Mouse (Mus musculus) MEL (cell line): ENCODE results near the gene Gatad2b. TPM values are rescaled to one million over a fixed set of nuclear protein-coding genes. Genes with fewer than 3 reads are reported as not detected.

Source experiments
- DNase-seq: peaks from one replicate; pipeline ENCODE4 v3.0.0; 2011; ENCODE audit warnings: low read depth, low spot score
- H3K27ac ChIP-seq: 2 replicates; pipeline ENCODE4 v1.5.1; 2012; ENCODE audit warnings: low read depth, mild to moderate bottlenecking, control low read depth, low read length, moderate library complexity; ENCODE audit not compliant: control insufficient read depth
- H3K27me3 ChIP-seq, 2 experiments: fragments of 150-350 bp in 1 of 2; sonication (generic) in 1 of 2; 2 replicates each; pipeline ENCODE4 v1.6.1; 2012; ENCODE audit warnings: low read length in 2 of 2, mild to moderate bottlenecking in 2 of 2, improper control_type of control experiment in 1 of 2, moderate library complexity in 1 of 2; ENCODE audit not compliant: insufficient read depth in 2 of 2, control insufficient read depth in 1 of 2
- H3K36me3 ChIP-seq, 2 experiments: 2 replicates each; pipeline ENCODE4 v1.6.1; 2012 to 2014; ENCODE audit warnings: low read length in 2 of 2, improper control_type of control experiment in 1 of 2, inconsistent platforms in 1 of 2, mild to moderate bottlenecking in 1 of 2; ENCODE audit not compliant: insufficient read depth in 2 of 2, control insufficient read depth in 1 of 2
- H3K4me1 ChIP-seq, 2 experiments: fragments of 150-350 bp in 1 of 2; sonication (generic) in 1 of 2; 2 replicates each; pipeline ENCODE4 v1.6.1; 2012; ENCODE audit warnings: low read length in 2 of 2, improper control_type of control experiment in 1 of 2, mild to moderate bottlenecking in 1 of 2; ENCODE audit not compliant: insufficient read depth in 2 of 2, control insufficient read depth in 1 of 2
- H3K4me3 ChIP-seq, 2 experiments: fragments of 150-350 bp in 1 of 2; sonication (generic) in 1 of 2; 2 replicates each; pipeline ENCODE4 v1.5.1; 2012; ENCODE audit warnings: low read depth in 2 of 2, low read length in 2 of 2, mild to moderate bottlenecking in 2 of 2, moderate library complexity in 2 of 2, control low read depth in 1 of 2, improper control_type of control experiment in 1 of 2; ENCODE audit not compliant: control insufficient read depth in 1 of 2, insufficient read depth in 1 of 2
- H3K79me2 ChIP-seq: 2 replicates; pipeline ENCODE4 v1.6.1; 2012; ENCODE audit warnings: mild to moderate bottlenecking, low read length, moderate library complexity; ENCODE audit not compliant: control insufficient read depth, poor library complexity, insufficient read depth
- H3K9ac ChIP-seq: 2 replicates; pipeline ENCODE4 v1.6.1; 2012; ENCODE audit warnings: low read depth, mild to moderate bottlenecking, control low read depth, low read length, moderate library complexity; ENCODE audit not compliant: control insufficient read depth, poor library complexity, severe bottlenecking
- H3K9me3 ChIP-seq: fragments of 150-350 bp; sonication (generic); replicated peaks from 2 replicates; pipeline ENCODE4 v1.6.1; 2012; ENCODE audit warnings: mild to moderate bottlenecking, low read length, improper control_type of control experiment, moderate library complexity; ENCODE audit not compliant: insufficient read depth
- BHLHE40 ChIP-seq: IDR thresholded peaks from 2 replicates; pipeline ENCODE4 v1.6.1; 2012; ENCODE audit warnings: low read depth, mild to moderate bottlenecking, inconsistent platforms, low read length, improper control_type of control experiment, borderline replicate concordance
- CHD1 ChIP-seq: IDR thresholded peaks from 2 replicates; pipeline ENCODE4 v1.6.1; 2012; ENCODE audit warnings: low read depth, mild to moderate bottlenecking, inconsistent platforms, low read length, improper control_type of control experiment
- CHD2 ChIP-seq: IDR thresholded peaks from 2 replicates; pipeline ENCODE4 v1.6.1; 2011; ENCODE audit warnings: low read length, improper control_type of control experiment
- CTCF ChIP-seq, 3 experiments: IDR thresholded peaks in 2 of 3; conservative IDR thresholded peaks in 1 of 3; 2 replicates each; pipeline ENCODE4 v1.5.1; 2011 to 2012; ENCODE audit warnings: low read length in 3 of 3, low read depth in 2 of 3, mild to moderate bottlenecking in 2 of 3, improper control_type of control experiment in 1 of 3, inconsistent platforms in 1 of 3, mixed read lengths in 1 of 3, moderate library complexity in 1 of 3; ENCODE audit not compliant: control insufficient read depth in 1 of 3, insufficient read depth in 1 of 3, poor library complexity in 1 of 3, severe bottlenecking in 1 of 3
- E2F4 ChIP-seq: IDR thresholded peaks from 2 replicates; pipeline ENCODE4 v1.6.1; 2011; ENCODE audit warnings: low read depth, low read length, improper control_type of control experiment, borderline replicate concordance
- EP300 ChIP-seq, 2 experiments: IDR thresholded peaks; 2 replicates each; pipeline ENCODE4 v1.6.1; 2011; ENCODE audit warnings: improper control_type of control experiment in 2 of 2, low read length in 2 of 2, low read depth in 1 of 2, mild to moderate bottlenecking in 1 of 2
- ETS1 ChIP-seq: IDR thresholded peaks from 2 replicates; pipeline ENCODE4 v1.6.1; 2012; ENCODE audit warnings: low read depth, mild to moderate bottlenecking, inconsistent platforms, low read length, improper control_type of control experiment, moderate library complexity
- GABPA ChIP-seq: IDR thresholded peaks from 2 replicates; pipeline ENCODE4 v1.6.1; 2012; ENCODE audit warnings: low read depth, mild to moderate bottlenecking, inconsistent platforms, low read length, improper control_type of control experiment, moderate library complexity
- GATA1 ChIP-seq: IDR thresholded peaks from 2 replicates; pipeline ENCODE4 v1.6.1; 2011; ENCODE audit warnings: low read depth, low read length, improper control_type of control experiment
- HCFC1 ChIP-seq: IDR thresholded peaks from 2 replicates; pipeline ENCODE4 v1.6.1; 2012; ENCODE audit warnings: low read depth, mild to moderate bottlenecking, inconsistent platforms, low read length, improper control_type of control experiment, moderate library complexity
- JUND ChIP-seq: IDR thresholded peaks from 2 replicates; pipeline ENCODE4 v1.6.1; 2011; ENCODE audit warnings: low read depth, mild to moderate bottlenecking, improper control_type of control experiment, low read length
- KAT2A ChIP-seq: conservative IDR thresholded peaks from 2 replicates; pipeline ENCODE4 v1.6.1; 2012; ENCODE audit warnings: low read depth, low read length, improper control_type of control experiment, inconsistent platforms
- MAFK ChIP-seq: IDR thresholded peaks from 2 replicates; pipeline ENCODE4 v1.6.1; 2011; ENCODE audit warnings: low read depth, mild to moderate bottlenecking, low read length, improper control_type of control experiment, borderline replicate concordance
- MAX ChIP-seq: IDR thresholded peaks from 2 replicates; pipeline ENCODE4 v1.6.1; 2011; ENCODE audit warnings: low read length, improper control_type of control experiment
- MAZ ChIP-seq: IDR thresholded peaks from 2 replicates; pipeline ENCODE4 v1.6.1; 2012; ENCODE audit warnings: low read depth, mild to moderate bottlenecking, inconsistent platforms, low read length, improper control_type of control experiment
- MEF2A ChIP-seq: IDR thresholded peaks from 2 replicates; pipeline ENCODE4 v1.6.1; 2014; ENCODE audit warnings: low read depth, mild to moderate bottlenecking, inconsistent platforms, low read length, improper control_type of control experiment; ENCODE audit not compliant: poor library complexity, insufficient replicate concordance, severe bottlenecking; ENCODE audit errors: extremely low read depth
- MXI1 ChIP-seq: IDR thresholded peaks from 2 replicates; pipeline ENCODE4 v1.6.1; 2011; ENCODE audit warnings: mild to moderate bottlenecking, low read depth, low read length, improper control_type of control experiment
- MYB ChIP-seq: IDR thresholded peaks from 2 replicates; pipeline ENCODE4 v1.6.1; 2011; ENCODE audit warnings: mild to moderate bottlenecking, low read depth, low read length, improper control_type of control experiment
- NELFE ChIP-seq: IDR thresholded peaks from 2 replicates; pipeline ENCODE4 v1.6.1; 2011; ENCODE audit warnings: low read depth, low read length, improper control_type of control experiment
- POLR2AphosphoS5 ChIP-seq: IDR thresholded peaks from 2 replicates; pipeline ENCODE4 v1.6.1; 2012; ENCODE audit warnings: low read depth, borderline replicate concordance, mild to moderate bottlenecking, inconsistent platforms, low read length, moderate library complexity, mixed read lengths
- RAD21 ChIP-seq: IDR thresholded peaks from 2 replicates; pipeline ENCODE4 v1.6.1; 2011; ENCODE audit warnings: mild to moderate bottlenecking, low read depth, low read length, improper control_type of control experiment
- RCOR1 ChIP-seq: IDR thresholded peaks from 2 replicates; pipeline ENCODE4 v1.6.1; 2012; ENCODE audit warnings: low read depth, mild to moderate bottlenecking, inconsistent platforms, low read length, improper control_type of control experiment
- SIN3A ChIP-seq: IDR thresholded peaks from 2 replicates; pipeline ENCODE4 v1.6.1; 2012; ENCODE audit warnings: low read length, improper control_type of control experiment, inconsistent platforms
- TAL1 ChIP-seq: IDR thresholded peaks from 2 replicates; pipeline ENCODE4 v1.6.1; 2012; ENCODE audit warnings: mild to moderate bottlenecking, inconsistent platforms, low read length, moderate library complexity, mixed read lengths
- TBP ChIP-seq: IDR thresholded peaks from 2 replicates; pipeline ENCODE4 v1.8.0; 2011; ENCODE audit warnings: low read depth, low read length, improper control_type of control experiment
- TCF12 ChIP-seq: IDR thresholded peaks from 2 replicates; pipeline ENCODE4 v1.6.1; 2014; ENCODE audit warnings: low read depth, mild to moderate bottlenecking, inconsistent platforms, low read length, improper control_type of control experiment, moderate library complexity
- UBTF ChIP-seq: IDR thresholded peaks from 2 replicates; pipeline ENCODE4 v1.6.1; 2012; ENCODE audit warnings: low read depth, mild to moderate bottlenecking, inconsistent platforms, low read length, improper control_type of control experiment, moderate library complexity, borderline replicate concordance; ENCODE audit not compliant: insufficient read depth
- USF2 ChIP-seq, 2 experiments: IDR thresholded peaks; 2 replicates each; pipeline ENCODE4 v1.6.1; 2011 to 2012; ENCODE audit warnings: improper control_type of control experiment in 2 of 2, low read length in 2 of 2, borderline replicate concordance in 1 of 2, inconsistent platforms in 1 of 2, low read depth in 1 of 2, mild to moderate bottlenecking in 1 of 2; ENCODE audit not compliant: insufficient read depth in 1 of 2
- ZC3H11A ChIP-seq: IDR thresholded peaks from 2 replicates; pipeline ENCODE4 v1.6.1; 2012; ENCODE audit warnings: low read depth, mild to moderate bottlenecking, inconsistent platforms, low read length, improper control_type of control experiment
- ZKSCAN1 ChIP-seq: IDR thresholded peaks from 2 replicates; pipeline ENCODE4 v1.6.1; 2012; ENCODE audit warnings: low read depth, mild to moderate bottlenecking, inconsistent platforms, low read length, improper control_type of control experiment, moderate library complexity
- ZNF384 ChIP-seq: IDR thresholded peaks from 2 replicates; pipeline ENCODE4 v1.6.1; 2012; ENCODE audit warnings: low read depth, mild to moderate bottlenecking, inconsistent platforms, low read length, improper control_type of control experiment
- polyA plus RNA-seq, 2 experiments: library from polyadenylated mRNA; stranded (reverse) in 1 of 2; unstranded in 1 of 2; fragments of >175 nt in 1 of 2; fragments of >200 nt in 1 of 2; gene quantifications; 2 replicates each; pipeline versions ENCODE4 v1.2.1 to v1.2.4; 2012; ENCODE audit warnings: low replicate concordance in 2 of 2, low read depth in 1 of 2; ENCODE audit not compliant: insufficient read length in 2 of 2, insufficient read depth in 1 of 2, missing spikeins in 1 of 2
- total RNA-seq: library from RNA; depleted of rRNA; stranded (reverse); fragments of 300-350 nt; gene quantifications from 2 replicates; pipeline ENCODE4 v1.2.3, GENCODE M21; 2012

The Gatad2b gene
- total and polyA plus RNA-seq, 3 experiments = 9.1 to 37.6 TPM; not detected in 1

DNA sequence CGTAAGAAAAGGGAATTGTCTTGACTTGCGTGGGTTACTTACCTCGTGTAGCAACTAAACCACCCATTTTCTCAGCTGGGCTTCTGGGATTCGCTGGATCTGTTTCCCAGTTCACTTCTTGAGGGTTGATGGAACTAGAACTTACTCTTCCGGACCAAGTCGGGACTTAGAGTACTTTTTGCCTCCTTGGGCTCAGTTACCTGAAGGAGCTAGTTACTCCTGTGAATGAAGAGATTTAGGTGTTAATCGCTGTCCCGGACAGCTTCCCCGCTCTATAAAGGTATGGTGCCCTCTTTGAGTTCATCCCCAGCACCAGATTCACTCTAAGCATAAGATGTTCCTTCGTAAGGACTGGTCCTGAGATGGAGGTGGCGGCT lies 1.1 kb downstream of the Gatad2b start:
- H3K27ac ChIP-seq = peak overlapping the region; percentile 91
- H3K79me2 ChIP-seq = peaks cover 55% of the 10 kb centered on the region
- H3K27me3 ChIP-seq = no peaks in the 10 kb centered on the region
- DNase-seq = peak; percentile 64
- H3K4me1 ChIP-seq = peaks cover 15 to 16% of the 10 kb centered on the region in 2 experiments
- H3K4me3 ChIP-seq = peak overlapping the region; percentile 99
- H3K9me3 ChIP-seq = no peaks in the 10 kb centered on the region
- H3K36me3 ChIP-seq = peaks cover 2 to 47% of the 10 kb centered on the region in 2 experiments; a peak in 3 of 4 replicates
- H3K9ac ChIP-seq = peak overlapping the region; percentile 98
- peak; percentile 18 for TF ChIP-seq MXI1
- no peak for TF ChIP-seq BHLHE40
- 0 out of 4 replicates have a peak, but pooled peaks of 1 of the 2 experiments have one; percentile 17 for TF ChIP-seq EP300 (IDR thresholded peaks at IDR 0.05; ENCODE audit: low read depth in 1 of 2, low read length in 2 of 2)
- peak; percentile 25; the same call in 1 of the 2 replicates for TF ChIP-seq KAT2A
- 0 out of 2 replicates have a peak, but pooled peaks have one; percentile 65 for TF ChIP-seq CHD1

- Histone ChIP-seq H3K9ac (peak overlapping the region; percentile 98), H3K27me3 (no peaks in the 10 kb centered on the region), H3K36me3 (peaks cover 2 to 52% of the 10 kb centered on the region in 2 experiments; a peak in 3 of 4 replicates), H3K79me2 (peaks cover 60% of the 10 kb centered on the region), H3K27ac (peak overlapping the region; percentile 91; the same call in 1 of the 2 replicates), H3K9me3 (no peaks in the 10 kb centered on the region), H3K4me3 (peak overlapping the region; percentile 99; a peak in 3 of 4 replicates), H3K4me1 (peaks cover 15 to 21% of the 10 kb centered on the region in 2 experiments)
- TF ChIP-seq MAFK (no peak), MYB (no peak), E2F4 (no peak), GABPA (no peak), ZNF384 (no peak), USF2 (IDR thresholded peaks at IDR 0.05; ENCODE audit: borderline replicate concordance in 1 of 2, insufficient read depth in 1 of 2, low read depth in 1 of 2, low read length in 2 of 2) (no peak), ZC3H11A (no peak), MAZ (no peak), MEF2A (no peak), TCF12 (peak; percentile 64; the same call in 1 of the 2 replicates), CHD2 (no peak), RCOR1 (peak; percentile 78), POLR2AphosphoS5 (no peak), EP300 (IDR thresholded peaks at IDR 0.05; ENCODE audit: low read depth in 1 of 2, low read length in 2 of 2) (peak; percentile 56 to 62), NELFE (no peak), ZKSCAN1 (no peak), RAD21 (no peak), HCFC1 (0 out of 2 replicates have a peak, but pooled peaks have one; percentile 8), GATA1 (peak; percentile 71), MAX (no peak), JUND (no peak), UBTF (no peak), ETS1 (0 out of 2 replicates have a peak, but pooled peaks have one; percentile 16), KAT2A (no peak), CTCF (IDR thresholded peaks at IDR 0.05 in 2 of 3, conservative IDR thresholded peaks at IDR 0.05 in 1 of 3; ENCODE audit: control insufficient read depth in 1 of 3, insufficient read depth in 1 of 3, low read depth in 2 of 3, low read length in 3 of 3, poor library complexity in 1 of 3, severe bottlenecking in 1 of 3) (no peak), SIN3A (0 out of 2 replicates have a peak, but pooled peaks have one; percentile 12), TBP (no peak), TAL1 (peak; percentile 69)
- DNase-seq = peak; percentile 53
These were observed 1.7 kb downstream of the Gatad2b start for GRCm38 (mm10) chr3:90294651-90295050.
